Mouse (Mus musculus): ENCODE data around the gene Sptbn1.

The Sptbn1 gene

GRCm38 (mm10) chr11:30210100-30210811 lies 57.7 kb downstream of the Sptbn1 start:
- no peak for DNase-seq

GRCm38 (mm10) chr11:30209495-30209894 lies 58.5 kb downstream of the Sptbn1 start:
- peak; percentile 48 for DNase-seq

GRCm38 (mm10) chr11:30204398-30204797 lies 63.6 kb downstream of the Sptbn1 start:
- DNase-seq: no peak

GRCm38 (mm10) chr11:30200391-30200790 lies 67.6 kb downstream of the Sptbn1 start:
- no peak for DNase-seq

- DNase-seq: peak; percentile 50
These were observed 69.8 kb downstream of the Sptbn1 start for GRCm38 (mm10) chr11:30198091-30198675.

GRCm38 (mm10) chr11:30197564-30198090 lies 70.3 kb downstream of the Sptbn1 start:
- peak; percentile 60 for DNase-seq

GRCm38 (mm10) chr11:30196368-30197070 lies 71.5 kb downstream of the Sptbn1 start:
- DNase-seq: no peak

GRCm38 (mm10) chr11:30195756-30196155 lies 72.2 kb downstream of the Sptbn1 start:
- no peak for DNase-seq

GRCm38 (mm10) chr11:30194800-30195199 lies 73.2 kb downstream of the Sptbn1 start:
- no peak for DNase-seq

- no peak for DNase-seq
These were observed 77.0 kb downstream of the Sptbn1 start for GRCm38 (mm10) chr11:30190959-30191358.

GRCm38 (mm10) chr11:30190119-30190518 lies 77.9 kb downstream of the Sptbn1 start:
- DNase-seq: no peak

GRCm38 (mm10) chr11:30186902-30187470 lies 81.0 kb downstream of the Sptbn1 start:
- DNase-seq: no peak

GRCm38 (mm10) chr11:30184527-30184926 lies 83.4 kb downstream of the Sptbn1 start:
- no peak for DNase-seq

GRCm38 (mm10) chr11:30182716-30183411 lies 85.1 kb downstream of the Sptbn1 start:
- no peak for DNase-seq

GRCm38 (mm10) chr11:30178193-30178592 lies 89.8 kb downstream of the Sptbn1 start:
- no peak for DNase-seq

- DNase-seq: no peak
These were observed 90.7 kb downstream of the Sptbn1 start for GRCm38 (mm10) chr11:30177145-30177840.

GRCm38 (mm10) chr11:30176111-30176510 lies 91.9 kb downstream of the Sptbn1 start:
- no peak for DNase-seq

- no peak for DNase-seq
These were observed 92.4 kb downstream of the Sptbn1 start for GRCm38 (mm10) chr11:30175623-30176022.

- no peak for DNase-seq
These were observed 96.3 kb downstream of the Sptbn1 start for GRCm38 (mm10) chr11:30171586-30172178.

- DNase-seq: no peak
These were observed 96.8 kb downstream of the Sptbn1 start for GRCm38 (mm10) chr11:30171184-30171583.

- no peak for DNase-seq
These were observed 101.4 kb downstream of the Sptbn1 start for GRCm38 (mm10) chr11:30166551-30166922.

Measured in cerebellum, adult 9-10 months (tissue).